Mouse (Mus musculus): ENCODE measurements at regions not wholly inside any gene's neighbourhood (a gene's known extent, or its start where the extent isn't known, plus 50 kb on each side); places are given as distances from the start of the nearest gene placed in this dataset.

- no peak for DNase-seq (ENCODE audit: low read depth, low spot score)
Observed at GRCm38 (mm10) chr4:66691598-66692220, 135.7 kb upstream of the Tlr4 start.

GRCm38 (mm10) chr4:66693982-66694578 is 133.3 kb upstream of the Tlr4 start:
- DNase-seq (ENCODE audit: low read depth, low spot score) = no peak

GRCm38 (mm10) chr4:66715821-66716760 is 111.3 kb upstream of the Tlr4 start:
- no peak for DNase-seq (ENCODE audit: low read depth, low spot score)

GRCm38 (mm10) chr4:66737407-66737806 is 90.0 kb upstream of the Tlr4 start:
- DNase-seq (ENCODE audit: low read depth, low spot score) = peak; percentile 79

- DNase-seq (ENCODE audit: low read depth, low spot score) = peak; percentile 69
Observed at GRCm38 (mm10) chr4:66743421-66743820, 84.0 kb upstream of the Tlr4 start.

- DNase-seq (ENCODE audit: low read depth, low spot score) = peak; percentile 37
Observed at GRCm38 (mm10) chr4:66768762-66769161, 58.6 kb upstream of the Tlr4 start.

Data from ZHBTc4 (cell line).